Mouse (Mus musculus): ENCODE measurements around the gene Pla2g4f. TPM values are rescaled to one million over a fixed set of nuclear protein-coding genes. Genes with fewer than 3 reads are reported as not detected.
A peak's percentile ranks its signal among the peaks of the same experiment; 100 is the strongest.

Pla2g4f gene
- total RNA-seq, 2 experiments from 2014 or later, result not detected

GRCm38 (mm10) chr2:120281221-120281620 lies 32.7 kb downstream of the Pla2g4f start:
- DNase-seq (ENCODE audit: low spot score in 2 of 2), result no peak

DNA sequence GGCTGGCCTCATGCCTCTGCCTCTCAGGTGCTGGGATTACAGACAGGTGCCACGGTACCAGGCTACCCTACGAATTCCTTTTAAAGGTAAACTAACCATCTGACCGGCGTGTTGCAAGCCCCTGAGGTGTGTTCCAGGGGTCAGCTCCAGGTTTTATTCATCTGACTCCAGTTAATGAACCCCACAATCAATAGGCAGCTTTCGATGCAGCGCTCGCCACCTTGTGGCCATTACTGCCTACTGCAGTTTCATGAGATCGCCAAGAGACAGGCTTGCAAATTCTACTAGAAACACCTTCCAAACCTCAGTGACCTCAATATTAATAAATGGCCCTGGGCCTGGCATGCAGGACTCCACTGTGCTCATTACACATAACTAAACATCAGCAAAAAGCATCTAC lies 34.0 kb downstream of the Pla2g4f start:
- DNase-seq (ENCODE audit: low spot score in 2 of 2), result peak; percentile 47 to 58

DNA sequence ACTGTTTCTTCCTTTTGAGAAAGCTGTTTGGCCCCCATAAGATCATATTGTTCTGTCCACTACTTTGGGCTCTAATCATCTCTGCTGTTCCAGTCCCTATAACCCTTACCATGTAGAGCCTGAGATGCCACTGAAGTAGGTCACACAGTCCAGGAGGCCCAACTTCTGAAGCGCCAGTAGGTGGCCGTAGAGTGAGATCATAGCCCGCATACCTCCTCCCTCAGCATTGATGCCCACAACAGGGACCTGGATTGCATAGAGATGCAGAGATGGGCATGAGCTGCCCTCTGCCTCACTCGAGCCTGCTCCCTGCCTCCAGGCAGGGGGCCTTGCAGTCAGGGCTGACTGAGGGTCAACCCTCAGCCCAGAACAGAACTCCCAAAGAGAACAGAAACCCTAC lies 37.0 kb downstream of the Pla2g4f start:
- DNase-seq (ENCODE audit: low spot score in 2 of 2), result no peak

DNA sequence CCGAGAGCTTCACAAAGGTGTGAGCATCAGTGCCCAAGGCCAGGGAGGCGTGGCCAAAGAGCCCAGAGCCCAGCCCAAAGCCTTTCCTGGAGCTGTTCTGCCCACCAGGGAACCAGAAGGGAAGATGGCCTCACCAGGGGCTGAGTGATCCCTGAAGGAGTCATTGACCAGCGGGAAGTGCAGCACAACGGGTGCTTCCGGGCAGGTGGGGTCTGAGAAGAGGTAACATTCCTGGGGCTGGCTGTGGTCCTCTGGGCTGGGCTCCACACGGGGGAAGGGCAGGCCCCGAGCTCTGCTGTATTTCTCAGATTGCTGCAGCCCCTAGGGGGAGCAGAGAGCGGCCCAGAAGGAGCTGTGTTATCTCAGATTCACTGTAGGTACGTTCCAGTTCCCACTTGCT lies 45.3 kb downstream of the Pla2g4f start:
- no peak for DNase-seq (ENCODE audit: low spot score in 2 of 2)

- no peak for DNase-seq (ENCODE audit: low spot score in 2 of 2)
Observed at GRCm38 (mm10) chr2:120265523-120265922, 48.4 kb downstream of the Pla2g4f start.

- no peak for DNase-seq (ENCODE audit: low spot score in 2 of 2)
Observed at GRCm38 (mm10) chr2:120264858-120265257, 49.1 kb downstream of the Pla2g4f start.

- no peak for DNase-seq (ENCODE audit: low spot score in 2 of 2)
Observed at GRCm38 (mm10) chr2:120262876-120263275, 51.1 kb downstream of the Pla2g4f start.

- no peak for DNase-seq (ENCODE audit: low spot score in 2 of 2)
Observed at GRCm38 (mm10) chr2:120261346-120261745, 52.6 kb downstream of the Pla2g4f start.

GRCm38 (mm10) chr2:120256259-120256658 lies 57.7 kb downstream of the Pla2g4f start:
- no peak for DNase-seq (ENCODE audit: low spot score in 2 of 2)

- no peak for DNase-seq (ENCODE audit: low spot score in 2 of 2)
Observed at GRCm38 (mm10) chr2:120252644-120253043, 61.3 kb downstream of the Pla2g4f start.

Other genes starting within 250 kb of the Pla2g4f start
- gene Ehd4, start 159.6 kb downstream of the Pla2g4f start, total RNA-seq (2021), result 10 to 100 TPM; 34.4 to 39.2 TPM
- gene Pla2g4e, start 68.8 kb downstream of the Pla2g4f start, total RNA-seq (2021), result under 1 TPM; 0.36 to 0.38 TPM
- gene Pla2g4d, start 25.0 kb downstream of the Pla2g4f start, total RNA-seq (2021), result under 1 TPM in 1 of 2 experiments, not detected in 1; 0.20 TPM
- gene Vps39, start 39.0 kb upstream of the Pla2g4f start, total RNA-seq (2021), result 10 to 100 TPM; 42.9 to 56.6 TPM
- gene Ganc, start 89.7 kb upstream of the Pla2g4f start, total RNA-seq (2021), result 10 to 100 TPM; 42.6 to 44.0 TPM
- 10 to 100 TPM; 37.9 to 49.9 TPM for gene Tmem87a, start 89.9 kb upstream of the Pla2g4f start, total RNA-seq (2021)
- under 1 TPM in 1 of 2 experiments, not detected in 1; 0.61 TPM for gene Capn3, start 141.9 kb upstream of the Pla2g4f start, total RNA-seq (2021)
- gene Zfp106, start 249.7 kb upstream of the Pla2g4f start, total RNA-seq (2021), result 100 to 1,000 TPM; 103 to 117 TPM